Mouse (Mus musculus) central nervous system, embryonic 14 days (tissue): ENCODE results near the gene Srebf1. TPM values are rescaled to one million over a fixed set of nuclear protein-coding genes. Genes with fewer than 3 reads are reported as not detected.

Source experiments
- polyA plus RNA-seq: library from polyadenylated mRNA; depleted of rRNA; stranded (reverse); fragments of >200 nt; gene quantifications from 2 replicates; pipeline ENCODE4 v1.2.3, GENCODE M21; 2012; rRNA removed

Gene Srebf1
- 69.8 and 76.8 TPM in 2 replicates for polyA plus RNA-seq

GRCm38 (mm10) chr11:60222469-60223236, at the start of gene Srebf1:
Srebf1 (minus strand) TSS chr11:60222581.

Other genes with a start within 250 kb of the Srebf1 start
- 6.0 and 7.0 TPM in 2 replicates for gene Pemt, start 176.1 kb downstream of the Srebf1 start, polyA plus RNA-seq
- 66.5 and 72.2 TPM in 2 replicates for gene Rai1, start 117.6 kb downstream of the Srebf1 start, polyA plus RNA-seq
- 53.1 and 60.3 TPM in 2 replicates for gene Tom1l2, start 130.3 kb upstream of the Srebf1 start, polyA plus RNA-seq
- gene Drc3, start 130.7 kb upstream of the Srebf1 start, polyA plus RNA-seq: 5.8 and 7.3 TPM in 2 replicates
- gene Gid4, start 194.6 kb upstream of the Srebf1 start, polyA plus RNA-seq: 17.5 TPM in 2 replicates
- 30.7 and 33.6 TPM in 2 replicates for gene Atpaf2, start 195.9 kb upstream of the Srebf1 start, polyA plus RNA-seq
- gene Drg2, start 232.0 kb upstream of the Srebf1 start, polyA plus RNA-seq: 86.4 and 90.5 TPM in 2 replicates
- gene Myo15, start 246.8 kb upstream of the Srebf1 start, polyA plus RNA-seq: 0.21 and 0.35 TPM in 2 replicates